Mouse (Mus musculus) spleen, postnatal 14 days (tissue): ENCODE measurements around the gene Gm128.
"Not testable (repeated sequence)": the region's sequence is repeated elsewhere in the genome, so short reads cannot be mapped to it uniquely, and the experiment has no call there.

Source experiments
- DNase-seq, 2 experiments: peaks; one replicate each; pipeline ENCODE4 v3.0.0; 2021 to 2022; ENCODE audit warnings: low spot score in 2 of 2

The Gm128 gene

DNA sequence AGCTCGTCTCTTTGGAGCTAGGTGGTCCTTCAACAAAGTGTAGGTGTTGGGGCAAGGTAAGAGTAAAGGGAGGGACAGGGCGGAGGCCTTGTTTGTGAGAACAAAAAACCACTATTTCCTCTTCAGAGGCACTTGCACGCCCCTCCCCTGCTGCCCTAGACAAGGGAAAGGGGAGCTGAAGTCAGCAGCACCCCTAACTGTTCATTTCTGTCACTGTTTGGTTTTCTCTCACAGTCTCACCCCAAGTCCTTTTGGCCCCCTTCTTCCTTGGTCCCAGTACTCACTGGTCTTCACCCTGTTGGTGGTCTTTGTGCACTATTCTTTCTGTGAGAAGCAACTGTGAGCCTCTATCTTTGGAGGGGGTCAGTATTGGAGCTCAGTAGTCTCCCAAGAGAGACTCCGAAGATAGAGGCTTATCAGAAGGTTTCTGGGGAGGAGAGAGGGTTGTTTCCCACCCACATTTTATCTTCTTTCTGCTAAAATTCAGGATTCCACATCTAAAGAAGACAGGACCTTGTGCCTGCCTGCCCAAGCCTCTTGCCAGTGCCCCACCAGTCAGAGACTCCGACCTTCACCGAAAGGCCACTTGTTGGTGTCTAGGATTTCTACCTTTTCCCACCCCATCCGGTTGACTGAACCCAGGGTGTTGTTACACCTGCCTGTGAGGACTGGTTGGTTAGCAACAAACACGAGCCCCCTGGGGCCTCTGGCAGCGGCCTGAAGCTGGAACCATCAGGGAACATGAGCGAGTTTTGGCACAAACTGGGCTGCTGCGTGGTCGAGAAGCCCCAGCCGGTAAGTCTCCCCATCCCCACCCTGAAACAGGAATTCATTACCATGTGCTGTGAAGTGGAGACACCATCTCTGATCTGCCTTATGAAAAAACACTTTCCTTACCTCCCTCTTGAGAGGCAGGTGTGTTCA is 9.8 kb downstream of the Gm128 start, which contains the start of gene Mllt11:
Gene Mllt11 (minus strand): TSS at position 874 of the 924 bp plus-strand sequence.
- DNase-seq: peak; percentile 33 to 48

DNA sequence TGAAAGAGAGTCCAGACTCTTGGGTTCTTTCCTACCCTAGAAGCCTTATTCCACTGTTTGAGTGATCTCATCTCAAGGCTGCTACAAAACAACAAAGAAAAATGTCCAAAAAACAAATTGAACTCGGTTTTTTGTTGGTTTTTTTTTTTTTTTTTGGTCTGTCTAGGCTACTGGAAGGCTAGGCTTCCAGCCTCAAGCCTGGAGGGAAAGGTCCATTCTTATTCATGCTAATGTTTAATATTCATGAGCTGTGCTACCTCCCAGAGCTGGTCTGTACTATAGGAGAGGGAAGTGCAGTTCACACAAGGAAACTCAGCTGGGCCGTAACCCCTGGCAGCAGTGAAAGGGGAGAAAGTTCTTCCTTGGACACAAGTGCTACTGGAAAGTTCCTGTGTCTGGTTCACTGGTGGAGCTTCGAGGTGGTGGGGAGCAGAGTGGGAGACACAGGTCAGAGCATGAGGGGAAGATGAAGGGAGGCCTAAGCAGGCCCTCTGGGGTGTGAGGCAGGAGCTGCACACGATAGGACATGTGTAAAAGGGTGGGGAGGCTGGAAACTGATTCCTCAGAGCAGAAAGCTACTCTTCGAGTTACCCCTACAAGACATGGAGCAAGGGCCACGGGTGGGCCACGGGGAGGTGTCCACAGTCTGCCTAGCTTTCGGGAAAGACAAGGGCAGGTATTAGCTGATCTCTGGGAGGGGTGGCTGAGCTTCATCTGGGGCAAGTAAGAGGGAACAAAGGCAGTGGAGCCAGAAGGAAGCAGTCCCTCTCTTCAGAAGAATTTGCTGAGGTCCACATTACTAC is 10.7 kb downstream of the Gm128 start:
- no peak for DNase-seq

DNA sequence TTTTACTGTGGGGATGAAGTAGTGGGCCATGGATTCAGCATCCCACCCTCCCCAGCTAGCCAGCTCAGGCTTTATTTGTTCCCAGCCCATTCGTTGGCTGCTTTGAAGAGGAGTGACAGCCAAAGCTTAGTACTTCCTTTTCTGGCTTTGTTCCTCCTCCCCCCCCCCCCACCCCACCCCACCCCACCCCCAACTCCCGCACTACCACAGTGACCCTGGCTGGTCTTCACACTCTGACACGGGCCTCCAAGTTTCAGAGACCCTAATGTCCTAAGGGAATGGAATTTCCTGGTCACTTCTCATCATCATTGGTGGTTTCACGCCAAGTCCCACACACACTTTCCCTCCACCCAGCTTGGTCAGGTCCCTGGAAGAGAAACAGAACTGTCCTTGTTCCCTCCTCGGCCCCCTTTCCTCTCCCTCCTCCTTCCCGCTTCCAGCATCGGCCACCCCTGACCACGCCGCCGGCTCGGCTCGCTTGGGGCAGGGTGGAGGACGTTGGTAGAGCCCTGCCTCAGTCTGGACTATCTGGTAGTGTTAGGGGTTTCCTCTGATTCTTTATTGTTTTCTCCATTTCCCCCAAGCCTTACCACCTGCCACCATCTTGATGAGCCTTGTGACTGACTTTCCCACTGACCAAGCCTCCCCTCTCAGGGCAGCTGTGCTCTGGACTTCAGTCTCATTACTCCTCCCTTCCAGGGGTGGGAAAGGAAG is 11.5 kb downstream of the Gm128 start:
- DNase-seq: peak; percentile 27 to 34

DNA sequence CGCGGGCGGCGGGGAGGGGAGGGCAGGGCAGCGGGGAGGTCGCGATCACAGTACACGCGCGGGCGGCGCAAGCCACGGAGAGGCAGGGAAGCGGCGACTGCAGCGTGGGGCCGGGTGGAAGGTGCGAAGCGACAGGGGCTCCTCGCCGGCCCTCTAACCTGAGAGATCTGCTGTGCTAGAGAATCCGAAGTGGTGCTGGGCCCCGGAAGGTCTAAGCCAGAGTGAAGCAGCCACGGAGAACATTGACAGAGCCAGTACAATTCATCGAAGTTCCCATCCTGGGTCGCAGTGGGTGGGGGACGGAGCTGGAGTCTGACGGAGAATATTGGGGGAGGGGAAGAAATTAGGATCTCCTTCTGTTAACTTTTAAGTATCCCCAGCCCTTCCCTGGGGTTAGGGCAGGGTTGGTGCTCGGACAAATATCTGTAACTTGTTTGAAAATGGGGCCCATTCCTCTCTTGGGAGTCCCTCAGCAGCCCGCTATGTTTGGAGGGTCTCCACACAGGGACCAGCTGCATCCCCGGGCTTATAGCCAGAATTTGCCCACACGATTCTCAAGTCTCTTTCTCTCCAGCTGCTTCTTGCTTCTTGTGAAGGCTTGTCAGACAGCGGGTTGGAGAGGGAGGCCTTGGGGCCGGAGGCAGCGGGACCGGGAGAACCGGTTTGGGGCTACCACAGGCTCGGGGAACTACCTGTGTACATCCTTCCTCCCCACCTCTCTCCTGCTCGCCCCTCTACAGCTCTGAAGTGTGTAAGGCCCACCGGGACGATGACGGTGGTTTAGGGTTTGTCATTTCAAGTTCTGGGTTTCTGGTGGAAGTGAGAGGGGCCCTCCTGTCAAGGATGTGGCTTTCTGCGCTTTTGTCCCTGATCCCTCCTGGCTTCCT is 12.3 kb downstream of the Gm128 start:
- DNase-seq: peak; percentile 20 to 34

DNA sequence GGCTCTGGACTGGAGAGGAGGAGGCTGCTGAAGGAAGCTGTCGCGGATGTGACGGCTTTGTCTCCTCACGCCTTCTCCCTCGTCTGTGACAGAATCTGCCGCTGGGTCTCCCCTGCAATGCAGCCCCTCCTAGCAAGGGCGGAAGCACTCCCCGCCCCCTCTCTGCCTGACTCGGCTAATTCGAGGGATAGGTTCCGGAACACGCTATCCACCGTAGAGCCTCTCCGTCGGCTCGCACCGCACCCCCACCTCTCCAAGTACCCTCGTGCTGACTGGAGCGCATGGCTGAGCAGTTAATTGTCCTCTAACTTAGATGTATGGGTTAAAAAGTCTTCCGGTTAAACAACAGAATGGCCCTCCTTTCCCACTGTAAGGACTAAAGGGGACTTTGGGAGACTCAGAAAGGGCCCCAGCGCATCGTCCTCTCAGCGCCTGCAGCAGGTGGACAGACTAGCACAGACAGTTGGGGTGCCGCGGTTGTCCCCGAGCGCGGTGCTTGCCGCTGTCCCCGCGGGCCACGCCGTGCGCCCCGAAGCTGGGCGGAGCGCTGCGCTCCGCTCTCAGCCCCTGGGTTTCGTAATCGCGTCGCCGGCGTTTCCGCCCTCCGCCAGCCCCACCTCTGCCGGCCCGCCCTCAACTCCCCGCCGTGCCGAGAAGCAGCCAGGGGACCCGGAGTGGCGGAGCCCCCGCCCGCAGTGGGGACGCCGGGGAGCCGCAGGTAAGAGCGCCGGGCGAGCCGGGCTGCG is 13.1 kb downstream of the Gm128 start, which contains the start of gene Cdc42se1:
Gene Cdc42se1 (plus strand): TSS at position 585 of the 746 bp plus-strand sequence.
- DNase-seq: peak; percentile 82 to 86

DNA sequence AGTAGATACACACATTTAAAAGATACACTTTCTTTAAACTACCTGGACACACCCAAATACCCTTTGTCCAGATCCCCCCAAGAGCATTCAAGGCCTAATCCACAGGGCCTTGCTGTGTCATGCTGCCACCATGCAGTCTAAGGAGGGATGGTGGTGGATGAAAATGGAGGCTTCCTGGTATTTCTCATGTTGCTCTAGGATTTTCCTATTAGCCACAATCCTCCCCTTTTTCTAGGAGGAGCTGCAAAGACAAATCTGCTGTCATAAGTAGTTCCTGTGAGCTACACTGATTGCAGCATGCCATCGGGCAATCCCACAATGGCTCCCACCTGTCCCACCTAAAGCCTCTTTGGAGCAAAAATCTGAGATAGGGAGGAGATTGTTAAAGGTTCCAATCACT is 14.2 kb downstream of the Gm128 start:
- DNase-seq: no peak

DNA sequence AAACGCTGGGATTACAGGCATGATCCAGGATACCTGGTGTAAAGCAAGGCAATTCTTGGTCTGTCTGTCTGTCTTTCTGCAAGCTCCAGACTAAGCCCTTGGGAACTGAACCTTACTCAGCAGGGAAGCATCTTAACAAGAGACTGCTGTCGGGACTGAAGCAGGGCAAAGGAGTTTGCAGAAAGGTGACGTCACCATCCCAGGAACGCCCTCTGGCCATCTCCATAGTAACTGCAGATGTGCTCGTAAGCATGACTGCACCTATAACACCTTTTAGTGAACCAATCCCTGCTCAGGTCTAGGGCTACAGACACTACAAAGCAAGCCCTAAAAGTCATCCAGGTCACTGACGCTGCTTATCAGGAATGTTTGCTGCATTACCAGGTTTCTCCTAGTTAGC is 17.1 kb downstream of the Gm128 start:
- no peak for DNase-seq

DNA sequence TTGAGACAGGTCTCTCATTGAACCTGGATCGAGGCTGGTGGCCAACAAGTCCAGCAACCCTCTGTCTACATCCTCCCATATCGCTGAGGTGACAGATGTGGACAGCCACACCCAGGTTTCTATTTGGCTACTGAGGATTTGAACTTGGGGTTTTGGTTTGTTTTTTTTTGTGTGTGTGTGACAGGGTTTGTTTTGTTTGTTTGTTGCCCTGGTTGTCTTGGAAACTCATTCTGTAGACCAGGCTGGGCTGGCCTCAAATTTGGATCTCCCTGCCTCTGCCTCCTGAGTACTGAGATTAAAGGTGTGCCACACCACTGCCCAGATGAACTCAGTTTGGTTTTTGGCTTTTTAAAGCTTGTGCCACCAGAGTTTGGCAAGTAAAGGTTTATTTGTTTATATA is 18.4 kb downstream of the Gm128 start:
- DNase-seq: no peak

DNA sequence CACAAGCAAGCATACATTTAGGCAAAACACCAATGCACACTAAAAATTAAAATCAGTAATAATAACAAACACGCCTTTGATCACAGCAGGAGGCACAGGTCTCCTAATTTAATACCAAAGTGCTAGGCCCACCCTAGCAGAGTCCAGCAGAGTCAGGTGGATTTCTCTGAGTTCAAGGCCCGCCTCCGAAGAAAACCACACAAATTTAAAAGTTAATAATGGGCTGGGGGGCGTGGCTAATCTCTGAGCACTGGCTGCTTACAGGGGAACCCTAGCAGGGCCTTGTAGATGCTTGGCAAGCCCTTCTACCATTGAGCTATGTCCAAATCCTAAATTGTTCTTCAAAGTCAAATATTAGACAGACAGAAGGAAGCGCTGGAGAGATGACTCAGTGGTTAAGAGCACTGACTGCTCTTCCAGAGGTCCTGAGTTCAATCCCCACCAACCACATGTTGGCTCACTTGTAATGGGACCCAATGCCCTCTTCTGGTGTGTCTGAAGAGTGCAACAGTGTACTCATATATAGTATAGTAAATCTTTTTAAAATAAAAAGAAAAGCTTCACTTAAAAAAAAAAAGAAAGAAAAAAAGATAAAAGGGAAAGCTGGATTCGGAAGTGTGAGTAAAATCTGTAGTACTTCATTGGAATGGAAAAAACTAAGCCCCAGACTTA is 22.8 kb downstream of the Gm128 start:
- DNase-seq: peak in 1 of 2 experiments; percentile 45

DNA sequence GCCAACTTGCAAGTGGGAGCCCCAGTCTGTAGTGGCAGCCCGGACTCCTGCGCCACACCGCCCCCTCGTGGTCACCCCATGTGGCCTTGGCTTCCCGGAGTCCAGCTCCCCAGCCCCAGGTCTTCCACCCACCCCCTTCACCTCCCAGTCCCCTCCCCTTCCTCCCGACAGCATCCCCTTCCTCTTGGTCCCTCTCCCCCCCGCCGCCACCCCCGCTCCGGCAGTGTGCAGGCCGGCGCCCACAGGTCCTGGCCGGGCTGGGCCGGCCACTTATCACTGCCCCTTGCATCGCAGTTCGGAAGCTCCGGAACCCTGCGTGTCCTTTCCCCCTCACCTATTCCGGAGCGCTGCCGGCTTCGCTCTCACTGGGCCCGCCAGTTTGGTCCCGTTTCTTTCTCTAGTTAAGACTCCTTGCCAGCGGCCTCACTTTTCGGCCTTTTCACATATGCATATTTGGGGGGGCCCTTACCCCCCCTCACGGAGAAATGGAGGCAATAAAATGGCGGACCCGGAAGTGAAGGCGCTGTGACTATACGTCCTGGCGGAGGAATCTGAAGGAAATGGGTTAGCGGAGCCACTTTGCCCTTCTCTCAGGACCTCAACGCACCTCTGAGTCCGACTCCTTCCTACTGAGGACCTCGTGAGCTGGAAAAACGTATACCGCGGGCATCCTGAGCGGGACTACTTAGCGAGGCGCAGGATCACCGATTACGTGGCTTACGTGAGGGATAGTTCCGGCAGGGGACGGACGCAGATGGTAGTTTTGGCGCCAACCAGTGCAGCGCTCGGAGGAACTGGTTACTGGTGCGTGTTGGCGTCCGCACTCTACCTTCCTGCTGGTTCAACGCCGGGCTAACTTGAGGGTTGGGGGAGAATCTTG is 23.9 kb downstream of the Gm128 start, which contains the start of gene Gabpb2:
Gene Gabpb2 (minus strand): TSS at position 662 of the 880 bp plus-strand sequence.
- peak; percentile 95 to 96 for DNase-seq

DNA sequence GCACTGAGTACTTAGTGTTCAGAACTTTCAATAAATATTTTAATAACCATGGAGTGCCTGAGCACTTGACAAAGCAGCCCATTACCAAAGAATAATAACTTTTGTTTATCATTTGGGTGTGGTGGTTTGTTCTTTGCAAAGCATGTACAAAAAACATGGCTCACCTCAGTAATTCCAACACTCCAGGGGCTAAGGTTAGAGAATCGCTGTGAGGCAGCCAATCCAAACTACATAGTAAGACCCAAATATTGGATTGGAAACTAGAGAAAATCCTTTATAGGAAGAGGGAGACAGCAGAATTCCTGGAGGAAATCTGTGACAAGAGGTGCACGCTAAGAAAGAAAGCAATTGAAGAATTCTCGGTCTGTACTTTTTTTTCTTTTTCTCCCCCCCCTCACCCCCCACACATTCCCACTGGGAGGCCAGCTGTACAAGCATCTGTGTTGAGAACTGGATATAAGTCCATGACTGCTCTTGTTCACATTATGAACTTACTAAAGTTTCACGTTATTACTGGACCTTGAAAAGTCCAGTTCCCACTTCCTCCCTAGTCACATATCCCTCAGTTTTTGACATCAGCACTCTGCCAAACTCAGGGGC is 24.6 kb downstream of the Gm128 start:
- DNase-seq: no peak

DNA sequence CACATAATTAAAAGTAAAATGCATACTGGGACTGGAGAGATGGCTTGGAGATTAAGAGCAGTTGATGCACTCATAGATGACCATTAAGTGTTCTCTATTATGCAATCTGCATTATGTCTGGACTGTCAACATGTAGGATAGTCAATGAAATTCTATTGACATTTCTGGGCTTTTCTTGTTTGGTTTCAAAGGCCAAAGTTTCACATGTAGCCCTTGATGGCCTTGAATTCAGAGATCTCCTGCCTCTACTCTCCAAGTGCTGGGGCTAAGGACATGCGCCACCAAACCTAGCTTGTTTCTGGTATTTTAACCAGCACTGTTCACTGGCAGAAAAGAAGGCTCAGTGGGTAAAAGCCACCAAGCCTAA is 27.8 kb downstream of the Gm128 start:
- no peak for DNase-seq

DNA sequence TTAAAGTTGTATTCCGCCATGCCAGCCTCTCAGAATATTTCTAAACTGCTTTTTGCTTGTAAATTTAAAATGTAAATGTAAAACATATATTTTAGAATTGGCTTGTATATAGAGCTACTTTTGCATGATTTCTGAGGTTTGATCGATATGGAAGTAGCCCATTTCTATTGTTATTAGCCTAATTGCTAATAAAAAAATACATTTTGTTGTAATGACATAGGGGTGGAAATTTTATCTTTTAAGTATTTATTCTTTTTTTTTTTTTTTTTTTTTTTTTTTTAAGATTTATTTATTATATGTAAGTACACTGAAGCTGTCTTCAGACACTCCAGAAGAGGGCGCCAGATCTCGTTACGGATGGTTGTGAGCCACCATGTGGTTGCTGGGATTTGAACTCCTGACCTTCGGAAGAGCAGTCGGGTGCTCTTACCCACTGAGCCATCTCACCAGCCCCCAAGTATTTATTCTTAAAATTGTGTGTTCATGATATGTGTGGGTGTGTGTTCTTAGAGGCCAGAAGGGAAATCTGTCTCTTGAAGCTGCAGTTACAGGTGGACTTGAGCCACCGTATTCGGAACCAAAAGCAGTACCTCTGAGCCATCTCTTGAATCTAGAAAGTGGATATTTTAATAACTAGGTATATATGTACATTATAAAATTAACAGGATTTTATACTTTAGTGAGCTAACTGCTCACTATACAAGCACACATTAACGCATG is 28.3 kb downstream of the Gm128 start:
- DNase-seq: not testable (repeated sequence)

DNA sequence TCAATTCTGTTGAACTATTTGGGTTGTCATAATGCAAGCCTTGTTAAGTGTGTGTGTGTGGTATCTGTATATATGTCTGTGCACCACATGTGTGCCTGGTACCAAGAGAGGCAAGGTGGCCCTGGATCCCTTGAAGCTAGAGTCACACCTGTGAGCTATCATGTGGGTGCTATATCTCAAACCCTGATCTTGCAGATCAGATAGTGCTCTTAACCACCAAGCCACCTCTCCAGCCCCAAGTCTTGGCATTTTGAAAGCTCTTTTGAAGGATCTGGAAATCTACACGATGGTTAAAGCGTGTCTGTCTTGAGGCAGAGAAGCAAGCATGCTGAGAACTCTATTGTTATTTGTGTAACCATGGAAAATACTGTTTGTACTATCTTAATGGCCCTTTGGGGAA is 30.8 kb downstream of the Gm128 start:
- no peak for DNase-seq

DNA sequence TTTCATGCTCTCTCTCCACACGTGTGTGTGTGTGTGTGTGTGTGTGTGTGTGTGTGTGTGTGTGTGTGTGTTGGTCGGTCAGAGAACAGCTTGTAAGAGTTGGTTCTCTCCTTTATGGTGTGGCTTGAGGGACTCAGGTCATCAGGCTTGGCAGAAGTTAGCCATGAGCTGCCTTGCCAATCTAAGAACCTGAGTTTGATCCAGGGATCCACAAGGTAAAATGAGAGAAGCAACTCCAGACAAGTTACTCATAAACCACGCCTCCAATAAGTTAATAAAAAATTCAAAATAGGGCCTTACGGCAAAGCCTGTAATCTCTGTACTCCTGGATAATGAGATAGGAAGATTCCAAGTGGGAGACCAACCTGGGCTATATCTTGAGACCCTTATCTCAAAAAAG is 33.1 kb downstream of the Gm128 start:
- no peak for DNase-seq

DNA sequence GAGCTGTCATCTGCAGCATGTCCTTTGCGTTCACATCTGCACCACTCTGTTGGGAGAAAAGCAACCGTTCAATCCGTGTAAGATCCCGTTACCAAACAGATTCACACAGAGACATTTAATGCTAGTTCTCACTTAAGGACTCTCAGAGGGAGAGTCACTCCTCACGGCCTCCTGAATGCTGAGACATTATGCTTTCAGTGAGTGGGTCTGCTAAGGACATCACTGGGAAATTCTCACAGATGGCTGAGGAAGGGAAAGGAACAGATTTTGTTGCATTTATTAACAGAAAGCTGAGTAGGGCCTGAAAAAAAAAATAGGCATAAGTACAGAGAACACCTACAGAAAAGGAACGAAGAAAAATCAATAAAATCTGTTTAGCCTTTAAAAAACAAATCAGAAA is 37.5 kb downstream of the Gm128 start:
- no peak for DNase-seq

DNA sequence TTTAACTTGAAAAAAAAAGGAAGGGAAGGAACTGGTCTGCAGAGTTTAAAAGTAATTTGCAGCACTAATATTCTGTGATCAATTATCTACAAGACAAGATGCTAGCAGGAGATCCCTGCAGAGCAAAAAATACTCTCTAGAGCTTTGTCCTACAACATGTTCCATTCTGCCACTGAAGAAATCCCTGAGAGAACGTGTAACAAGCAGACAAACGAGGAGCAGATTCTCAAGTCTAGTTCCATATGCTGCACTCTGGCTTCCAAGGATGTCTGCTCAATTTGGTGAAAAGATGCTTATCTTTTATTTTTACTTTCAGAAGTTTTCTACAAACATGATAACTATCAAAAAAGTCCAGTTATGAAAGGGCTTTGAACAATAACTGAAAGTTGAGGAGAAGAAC is 40.8 kb downstream of the Gm128 start:
- DNase-seq: no peak

DNA sequence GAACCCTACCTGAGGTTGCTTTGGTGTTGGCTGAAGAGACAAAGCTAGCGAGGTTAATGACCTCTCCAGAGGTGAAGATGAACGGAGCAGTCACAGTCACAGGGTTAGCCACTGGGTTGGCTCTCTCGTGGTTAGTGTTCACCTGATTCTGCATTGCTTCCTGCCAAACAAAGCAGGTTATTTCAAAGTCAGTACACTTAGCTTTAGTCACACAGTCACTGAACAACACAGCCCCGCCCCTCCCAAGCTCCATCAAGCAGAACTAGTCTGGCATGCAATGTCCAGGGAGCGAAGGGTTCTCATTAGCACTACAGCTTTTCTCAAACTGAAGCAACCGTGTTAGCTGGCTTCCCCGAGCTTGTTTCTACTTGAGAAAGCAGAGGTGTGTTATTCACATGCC is 41.3 kb downstream of the Gm128 start:
- DNase-seq: no peak
